Mouse (Mus musculus) heart, postnatal 14 days (tissue): ENCODE results near the gene Gm20388. TPM values are rescaled to one million over a fixed set of nuclear protein-coding genes. Genes with fewer than 3 reads are reported as not detected.

Experiments used
- DNase-seq, 2 experiments: peaks; one replicate each; pipeline ENCODE4 v3.0.0; 2021 to 2022
- intact Hi-C: fragments of 180-260 bp; cut with DNase I; formaldehyde crosslinking; loops from one replicate; pipeline ENCODE4 v1.15.1; 2025
- total RNA-seq, 2 experiments: library from RNA; stranded (reverse); gene quantifications; 2 replicates each; pipeline ENCODE4 v1.2.3; 2021

Gm20388 gene
- total RNA-seq, 2 experiments from 2014 or later: 0.24 TPM; not detected in 1

DNA sequence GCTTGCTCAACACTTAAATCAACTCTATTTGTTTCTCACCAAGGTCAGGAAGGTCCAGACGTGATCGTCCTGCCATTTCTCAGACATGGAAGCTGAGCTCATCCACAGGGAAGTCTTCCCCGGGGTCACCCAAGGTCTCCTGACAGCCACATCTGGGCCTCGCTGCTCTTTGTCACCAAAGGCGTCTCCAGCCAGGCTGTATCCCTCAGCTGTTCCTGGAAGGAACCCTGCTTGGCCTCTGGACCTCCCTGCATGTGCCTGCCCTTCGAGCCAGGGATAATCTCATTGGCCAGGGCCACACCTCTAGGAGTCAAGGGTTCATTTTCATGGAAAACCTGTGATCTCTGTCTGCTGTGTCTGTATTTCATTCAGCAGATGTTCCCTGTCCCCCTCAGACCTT, 2168.5 kb downstream of the Gm20388 start:
- DNase-seq: peak; percentile 60 to 70
- intact Hi-C loops: no loop called here

DNA sequence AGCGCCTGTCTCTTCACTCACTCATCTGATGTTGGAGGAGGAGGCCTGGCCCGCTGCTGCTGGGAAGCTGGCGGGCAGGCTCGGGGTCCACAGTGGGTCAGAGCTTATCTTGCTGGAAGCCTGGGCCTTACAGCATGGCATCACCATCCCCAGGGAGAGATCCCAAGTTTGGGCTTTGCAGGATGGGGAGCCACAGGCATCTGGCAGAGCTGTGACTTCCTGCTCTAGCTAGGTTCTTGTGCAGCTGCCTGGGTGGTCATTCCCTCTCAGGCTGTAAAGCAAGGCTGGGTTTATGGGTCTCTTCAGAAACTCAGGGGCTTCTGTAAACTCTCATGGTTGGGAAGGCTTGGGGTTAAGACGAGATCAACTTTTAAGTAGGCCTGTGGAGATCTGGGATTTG, 2169.7 kb downstream of the Gm20388 start:
- DNase-seq: no peak
- intact Hi-C loops: no loop called here

DNA sequence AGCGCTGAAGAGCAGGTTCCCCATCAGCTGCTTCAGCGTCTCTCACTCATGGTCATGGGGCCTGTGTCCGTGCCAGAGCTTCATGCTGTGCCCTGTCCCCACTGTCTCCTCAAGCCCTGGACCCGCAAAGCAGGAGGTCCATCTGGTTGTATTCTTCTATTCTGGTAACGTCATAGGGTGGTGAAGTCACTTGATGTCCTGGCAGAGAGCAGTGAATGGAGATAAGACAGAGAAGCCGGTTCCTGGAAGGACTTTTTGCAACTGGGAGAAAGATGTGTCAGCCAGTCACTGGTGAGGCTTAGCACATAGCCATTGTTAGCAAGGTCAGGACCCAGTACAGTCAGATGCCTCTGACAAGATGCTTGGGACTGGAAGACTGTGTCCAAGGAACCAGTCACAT, 2172.8 kb downstream of the Gm20388 start:
- DNase-seq: peak; percentile 34
- intact Hi-C loops: no loop called here

DNA sequence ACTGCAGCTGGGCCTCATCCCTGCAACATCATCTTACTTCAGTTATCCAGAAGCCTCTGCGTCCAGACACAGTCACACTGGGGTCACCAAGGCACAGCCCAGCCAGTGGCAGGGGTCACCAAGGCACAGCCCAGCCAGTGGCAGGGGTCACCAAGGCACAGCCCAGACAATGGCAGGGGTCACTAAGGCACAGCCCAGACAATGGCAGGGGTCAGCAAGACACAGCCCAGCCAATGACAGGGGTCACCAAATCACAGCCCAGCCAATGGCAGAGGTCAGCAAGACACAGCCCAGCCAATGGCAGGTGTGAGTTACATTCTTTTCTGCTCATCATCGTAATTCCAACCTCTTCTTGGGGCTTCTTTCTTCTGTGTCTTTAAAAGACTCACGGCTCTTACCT, 2173.5 kb downstream of the Gm20388 start:
- intact Hi-C loops: no loop called here
- DNase-seq: no peak

DNA sequence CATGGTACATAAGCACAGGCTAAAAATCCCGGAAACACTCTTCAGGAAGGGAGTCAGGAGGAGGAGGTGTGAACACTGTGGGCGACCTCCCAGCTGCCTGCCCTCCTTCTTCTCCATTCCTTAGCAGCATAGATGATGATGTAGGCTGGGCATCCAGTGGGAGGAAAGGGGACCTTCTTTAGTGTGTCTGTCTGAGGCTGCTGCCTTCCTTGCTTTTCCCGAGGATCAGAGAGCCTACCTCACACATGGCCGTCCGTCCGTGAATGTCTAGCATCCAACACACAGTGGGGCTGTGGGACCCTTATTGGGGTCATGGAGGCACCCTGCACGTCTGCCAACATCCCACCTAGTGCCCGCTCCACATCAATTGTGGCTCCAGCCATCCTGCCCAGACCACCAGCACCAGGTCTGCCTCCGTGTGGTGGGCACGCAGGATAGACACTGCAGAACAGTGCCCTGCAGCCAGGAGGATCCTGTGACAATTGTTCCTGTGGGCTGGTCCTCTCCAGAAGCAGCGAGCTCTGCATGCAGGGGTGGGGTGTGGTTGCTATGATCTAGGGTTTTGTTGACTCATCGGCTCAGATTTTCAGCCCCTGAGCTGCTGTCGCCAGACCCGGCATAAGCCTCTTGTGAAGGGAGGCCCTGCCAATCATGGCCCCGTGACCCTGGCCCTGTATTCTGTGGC, 2174.2 kb downstream of the Gm20388 start:
- intact Hi-C loops: no loop called here
- no peak for DNase-seq

DNA sequence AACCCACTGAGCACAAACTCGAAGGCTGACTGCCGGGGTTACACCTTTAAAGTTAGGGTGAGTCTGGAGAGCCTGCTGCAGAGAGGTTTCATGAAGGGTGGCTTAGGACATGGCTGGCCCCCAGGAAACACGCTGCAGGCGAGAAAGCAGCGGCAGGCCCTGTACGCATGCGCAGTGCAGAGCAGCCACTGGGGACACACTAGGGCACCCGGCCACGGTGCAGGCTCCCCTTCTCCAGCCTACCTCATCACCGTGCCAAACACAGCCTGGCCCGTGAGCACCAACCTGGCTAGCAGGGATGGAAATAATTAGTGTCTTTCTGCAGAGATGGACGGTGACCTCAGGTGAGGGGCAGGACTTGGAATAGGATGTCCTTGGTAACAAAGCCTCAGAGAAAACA, 2175.4 kb downstream of the Gm20388 start:
- intact Hi-C loops: no loop called here
- no peak for DNase-seq

DNA sequence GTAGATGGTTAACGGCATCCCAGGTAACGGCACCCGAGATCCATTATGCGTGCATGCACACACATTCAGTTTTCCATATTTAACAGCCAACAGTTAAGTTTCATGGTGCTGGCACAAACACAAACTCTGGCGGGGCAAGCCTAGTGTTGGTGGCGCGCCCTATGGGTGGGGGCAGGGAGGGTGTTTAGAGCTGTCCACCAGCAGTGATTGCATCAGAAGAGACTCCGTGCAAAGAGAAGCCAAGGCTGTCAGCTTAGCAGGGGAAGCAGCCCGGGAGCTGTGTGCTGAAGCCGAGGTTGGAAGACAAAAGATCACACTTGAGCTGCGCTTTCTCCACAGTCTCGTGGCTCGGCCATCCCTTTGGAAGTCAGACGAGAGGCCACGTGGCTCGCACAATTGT, 2178.0 kb downstream of the Gm20388 start:
- no peak for DNase-seq
- intact Hi-C loops: no loop called here

DNA sequence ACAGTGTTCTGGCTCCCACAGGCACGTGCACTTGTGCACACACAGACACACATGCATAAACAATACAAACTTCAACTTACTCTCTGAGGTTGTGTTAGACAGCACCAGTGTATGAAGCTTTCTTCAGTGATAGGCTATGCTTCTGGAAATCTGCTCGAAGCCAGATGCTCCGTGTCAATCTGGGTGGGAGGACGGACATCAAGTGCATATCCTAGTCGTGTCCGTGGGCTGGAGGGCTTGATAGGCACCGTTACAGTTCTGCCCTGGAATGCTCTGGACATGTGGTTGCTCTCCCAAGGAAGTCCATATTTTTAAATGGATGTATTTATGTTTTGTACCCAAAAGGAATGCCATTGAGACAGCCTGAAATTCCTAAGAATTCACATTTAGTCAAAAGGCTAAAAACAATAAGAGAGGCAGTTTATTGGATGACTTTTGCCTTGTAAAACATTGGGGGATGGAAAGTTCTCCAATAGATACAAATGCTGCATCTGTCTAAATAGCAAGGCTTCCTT, 2178.6 kb downstream of the Gm20388 start:
- intact Hi-C loops: no loop called here
- no peak for DNase-seq

DNA sequence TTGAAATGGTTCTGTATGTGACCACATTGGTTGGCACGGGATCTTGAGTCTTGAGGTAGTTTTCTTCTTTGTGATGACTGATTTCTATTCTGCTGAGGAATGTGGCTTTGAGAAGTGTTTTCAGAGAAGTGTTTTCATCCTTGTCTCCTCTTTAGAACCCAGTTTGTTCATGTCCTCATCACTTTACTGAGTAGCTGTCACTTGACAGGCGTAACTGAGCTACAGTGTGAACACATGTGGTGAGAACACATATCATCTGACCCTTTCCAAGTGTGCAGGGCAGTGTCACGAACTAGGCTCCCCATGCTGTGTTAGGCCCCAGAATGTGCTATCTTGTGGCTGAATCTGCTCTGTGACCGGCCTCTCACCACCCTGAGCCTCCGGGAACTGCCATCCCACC, 2181.8 kb downstream of the Gm20388 start:
- no peak for DNase-seq
- intact Hi-C loops: no loop called here

DNA sequence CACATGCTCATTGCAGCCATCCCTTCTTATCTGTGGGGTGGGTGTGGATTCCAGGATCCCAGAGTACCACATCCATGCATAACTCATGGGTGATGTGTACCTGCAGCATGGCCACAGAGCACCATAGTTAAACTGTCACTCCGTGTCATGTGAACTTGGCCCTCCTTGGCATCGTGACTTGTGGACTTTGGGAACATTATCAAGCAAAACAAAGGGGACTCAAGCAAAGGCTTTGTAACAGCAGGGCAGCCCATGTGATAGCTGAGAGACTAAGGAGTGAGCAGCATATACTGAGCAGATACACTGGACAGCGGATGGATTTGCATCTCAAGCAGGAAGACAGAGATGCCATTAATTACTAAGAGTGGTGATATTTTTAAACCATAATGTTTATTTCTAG, 2188.1 kb downstream of the Gm20388 start:
- DNase-seq: no peak
- intact Hi-C loops: no loop called here

DNA sequence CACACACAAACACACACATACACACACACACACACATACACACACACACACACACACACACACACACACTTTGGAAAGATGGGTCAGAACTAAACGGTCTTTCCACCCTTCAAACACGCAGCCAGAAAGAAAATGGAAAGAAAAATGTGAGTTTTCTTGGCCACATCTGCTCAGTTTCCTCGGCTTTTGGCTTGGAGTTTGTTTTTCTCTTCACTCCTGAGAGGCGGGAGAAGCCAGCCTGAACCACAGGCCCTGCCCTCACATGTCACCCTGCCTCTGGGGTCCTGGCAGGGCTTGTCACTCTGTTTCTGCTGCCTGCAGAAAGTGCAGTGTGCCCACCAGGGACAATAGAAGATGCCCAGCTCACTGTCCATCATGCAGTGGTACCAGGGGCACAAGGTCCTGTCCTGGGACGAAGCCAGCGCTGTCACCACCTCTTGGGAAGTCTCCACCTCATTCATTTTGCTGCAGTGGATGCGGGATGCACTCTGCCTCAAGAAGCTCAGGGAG, 2189.1 kb downstream of the Gm20388 start:
- intact Hi-C loops: no loop called here
- DNase-seq: no peak

DNA sequence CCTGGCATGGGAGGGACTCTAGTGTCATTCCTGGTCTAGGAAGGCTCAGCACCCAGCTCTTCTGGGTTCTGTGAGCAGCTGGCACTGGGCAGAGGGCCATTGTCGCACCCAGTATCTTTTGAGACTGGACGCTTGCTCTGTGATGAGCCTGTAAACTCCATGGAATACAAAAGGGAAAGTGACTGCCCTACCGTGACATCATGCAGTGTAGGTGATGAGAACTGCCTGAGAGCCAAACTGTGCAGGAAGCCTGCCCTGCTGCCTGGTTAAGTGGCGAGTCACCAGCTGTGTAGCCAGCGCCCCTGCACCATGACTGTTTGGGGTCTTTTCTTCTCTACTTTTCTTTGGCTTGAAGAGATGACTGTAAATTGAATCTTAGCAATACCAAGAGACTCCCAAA, 2191.2 kb downstream of the Gm20388 start:
- intact Hi-C loops: no loop called here

DNA sequence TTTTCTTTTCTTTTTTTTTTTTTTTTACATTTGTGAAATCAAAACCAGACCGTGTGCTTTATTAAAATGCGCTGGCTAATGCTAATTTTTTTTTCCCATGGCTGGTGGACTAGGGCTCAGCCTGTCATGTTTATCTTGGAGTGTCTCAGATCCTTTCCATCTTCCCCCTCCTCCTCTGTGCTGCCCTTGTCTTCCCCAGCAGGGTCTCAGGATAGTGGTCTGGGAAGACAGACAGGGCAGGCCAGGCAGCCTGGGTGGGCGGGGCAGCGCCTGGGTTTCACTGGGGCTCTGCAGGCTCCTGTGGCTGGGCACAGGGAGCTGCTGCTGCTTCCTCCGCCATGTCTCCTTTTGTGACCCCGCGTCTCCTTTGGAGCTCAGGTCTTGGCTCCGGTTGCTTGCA, 2191.6 kb downstream of the Gm20388 start:
- DNase-seq: no peak
- intact Hi-C loops: no loop called here

More for the DNA sequence above, 2191.2 kb downstream of the Gm20388 start:
- DNase-seq: no peak

DNA sequence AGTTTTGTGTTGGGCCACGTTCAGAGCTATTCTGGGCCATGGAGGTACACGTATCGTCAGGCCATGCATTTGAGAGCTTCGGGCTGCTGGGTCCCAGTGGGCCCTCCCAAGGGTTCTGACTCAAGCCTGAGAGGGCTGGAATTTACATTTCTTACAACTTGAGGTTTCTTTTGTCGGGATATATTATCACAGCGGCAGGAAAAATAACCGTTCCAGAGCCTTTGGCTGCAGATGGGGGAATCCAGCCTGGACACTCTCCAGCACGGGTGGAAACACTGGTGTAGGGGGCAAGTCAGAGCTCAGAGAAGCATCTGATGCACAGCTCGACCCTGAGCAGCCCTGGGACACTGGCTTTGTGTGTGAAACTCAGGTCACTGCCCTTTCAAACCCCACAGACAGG, 2192.6 kb downstream of the Gm20388 start:
- intact Hi-C loops: no loop called here
- DNase-seq: no peak

DNA sequence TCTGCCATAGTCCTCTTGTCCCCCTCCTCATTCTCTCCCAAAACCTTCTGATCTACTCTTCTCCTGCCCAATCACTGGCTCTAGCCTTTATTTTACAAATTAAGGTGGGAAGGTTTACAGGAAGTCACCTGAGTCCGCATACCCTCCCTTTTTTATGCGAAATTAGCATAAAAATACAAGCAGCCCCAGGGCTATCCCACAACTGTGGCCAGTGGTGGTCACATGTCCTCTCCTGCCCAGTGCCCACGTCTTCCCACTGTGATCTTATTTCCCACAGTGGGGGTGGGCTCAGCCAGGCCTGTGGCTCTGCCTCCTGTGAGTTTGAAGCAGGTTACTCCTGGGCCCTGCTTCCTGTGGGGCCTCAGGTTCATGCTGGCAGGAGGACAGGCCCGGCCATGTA, 2194.0 kb downstream of the Gm20388 start:
- DNase-seq: no peak
- intact Hi-C loops: no loop called here

DNA sequence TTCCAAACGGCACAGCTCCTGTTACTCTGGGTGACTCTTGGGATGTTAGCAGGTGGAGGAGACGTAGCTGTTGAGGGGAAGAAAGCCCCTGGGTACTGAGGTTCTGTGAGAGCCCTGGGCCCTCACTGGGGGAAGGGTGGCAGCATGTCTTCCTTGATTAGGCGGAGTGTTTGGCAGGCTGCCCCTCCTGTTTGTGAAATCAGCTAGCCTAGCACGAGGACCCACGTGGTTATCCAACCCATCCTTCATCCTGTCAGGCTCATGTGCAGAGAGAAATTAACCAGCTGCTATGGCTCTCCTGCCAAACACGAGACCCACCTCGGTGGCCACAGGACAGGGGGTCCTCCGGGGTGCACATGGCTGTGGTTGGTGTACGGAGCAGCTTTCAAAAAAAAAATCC, 2195.6 kb downstream of the Gm20388 start:
- intact Hi-C loops: no loop called here
- DNase-seq: peak; percentile 79 to 84

DNA sequence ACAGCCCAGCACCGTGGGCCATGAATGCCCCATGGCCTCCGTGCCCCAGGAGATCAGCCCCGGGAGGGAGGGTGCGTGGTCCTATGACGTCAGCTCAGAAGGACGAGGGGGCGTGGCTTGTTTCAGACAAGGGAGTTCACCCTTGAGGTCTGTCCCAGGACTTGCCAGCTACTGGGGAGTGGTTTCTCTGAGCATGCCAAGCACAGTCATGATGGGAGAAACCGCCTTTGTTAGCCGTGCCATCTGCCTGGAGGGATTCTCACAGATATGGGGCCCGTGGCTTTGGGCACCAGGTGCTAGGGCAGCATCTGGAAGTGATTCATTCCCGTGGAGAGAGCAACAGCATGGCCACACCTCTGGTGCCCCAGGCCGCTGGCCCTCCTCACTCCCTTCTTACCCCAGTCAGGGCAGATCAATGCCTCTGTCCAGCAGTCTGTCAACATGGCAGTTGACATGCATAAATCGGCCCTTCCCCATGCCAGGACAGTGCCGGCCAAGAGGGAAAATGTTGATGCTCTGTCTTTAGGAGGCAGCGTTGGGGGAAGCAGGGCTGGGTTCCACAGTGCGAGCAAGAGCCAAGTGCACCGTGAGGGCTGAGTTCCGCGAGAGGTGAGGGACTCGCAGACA, 2199.7 kb downstream of the Gm20388 start:
- peak in 1 of 2 experiments; percentile 22 for DNase-seq
- intact Hi-C loops: no loop called here

DNA sequence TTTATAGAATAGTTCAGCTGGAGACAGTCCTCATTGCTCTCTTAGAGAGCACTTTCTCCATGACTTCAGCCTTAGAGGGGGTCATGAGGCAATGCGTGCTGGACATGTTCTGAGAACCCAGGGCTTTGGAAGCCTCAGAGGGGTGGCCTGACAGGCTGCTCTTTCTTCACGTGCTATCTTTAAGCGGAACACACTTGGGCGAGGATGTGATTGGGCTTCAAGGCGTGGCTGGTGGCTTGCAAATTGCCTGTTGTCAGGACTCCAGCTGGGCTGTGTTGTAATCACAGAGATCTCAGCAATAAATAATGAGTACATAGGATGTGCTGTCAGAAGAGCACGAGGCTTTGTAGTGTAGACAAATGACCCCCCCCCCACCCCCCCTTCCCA, 2200.2 kb downstream of the Gm20388 start:
- intact Hi-C loops: no loop called here
- no peak for DNase-seq

DNA sequence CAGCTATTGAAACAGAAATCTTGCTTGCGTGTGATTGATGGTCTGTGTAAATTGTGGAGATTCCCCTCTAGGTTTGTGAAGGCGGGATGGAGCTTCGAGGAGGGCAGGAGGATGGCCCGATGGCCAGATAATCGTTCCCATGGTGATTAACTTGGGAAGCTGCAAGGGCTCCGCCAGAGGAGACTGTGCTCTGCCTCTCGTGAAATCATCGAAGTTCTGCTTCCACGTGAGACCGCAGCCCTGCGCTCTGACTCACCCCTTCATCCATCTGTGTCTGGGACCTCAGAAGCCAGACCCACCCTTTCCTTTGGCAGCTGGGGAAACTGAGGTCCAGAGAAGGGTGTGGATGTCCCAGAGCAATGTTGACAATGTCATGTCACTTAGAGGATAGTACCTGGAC, 2201.1 kb downstream of the Gm20388 start:
- intact Hi-C loops: no loop called here
- no peak for DNase-seq

DNA sequence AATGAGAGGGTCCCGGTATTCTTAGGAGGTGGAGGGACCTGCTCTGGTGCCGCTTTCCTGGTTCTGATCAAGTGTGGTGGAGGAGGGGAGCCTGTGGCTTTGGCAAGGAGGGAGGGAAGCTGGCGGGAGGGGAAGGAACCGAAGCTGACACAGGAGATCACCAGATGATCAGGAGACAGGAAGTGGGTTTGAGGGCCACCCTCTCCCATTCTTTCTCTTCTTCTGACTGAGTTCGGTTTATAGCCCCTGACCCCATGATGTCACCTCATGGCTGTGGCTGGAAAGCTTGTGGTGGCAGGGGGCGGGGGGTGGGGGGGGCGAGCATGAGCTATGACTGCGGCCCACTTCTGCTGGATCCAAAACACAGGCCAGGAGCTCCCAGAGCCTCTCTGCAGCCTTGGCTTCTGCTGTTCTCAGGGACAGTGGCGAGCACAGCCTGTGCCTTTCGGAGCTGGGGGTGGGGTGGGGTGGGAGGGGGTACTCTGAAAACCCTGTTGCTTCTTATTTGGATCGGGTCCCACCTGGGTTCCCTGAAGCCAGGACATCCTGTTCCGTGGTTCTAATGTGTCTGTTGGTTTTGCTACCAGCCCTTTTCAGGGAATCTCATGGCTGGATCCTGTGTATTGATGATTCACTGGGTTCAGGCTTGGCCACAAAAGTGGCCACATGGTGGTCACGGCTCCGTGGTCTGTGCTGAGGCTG, 2201.8 kb downstream of the Gm20388 start:
- no peak for DNase-seq
- intact Hi-C loops: no loop called here

DNA sequence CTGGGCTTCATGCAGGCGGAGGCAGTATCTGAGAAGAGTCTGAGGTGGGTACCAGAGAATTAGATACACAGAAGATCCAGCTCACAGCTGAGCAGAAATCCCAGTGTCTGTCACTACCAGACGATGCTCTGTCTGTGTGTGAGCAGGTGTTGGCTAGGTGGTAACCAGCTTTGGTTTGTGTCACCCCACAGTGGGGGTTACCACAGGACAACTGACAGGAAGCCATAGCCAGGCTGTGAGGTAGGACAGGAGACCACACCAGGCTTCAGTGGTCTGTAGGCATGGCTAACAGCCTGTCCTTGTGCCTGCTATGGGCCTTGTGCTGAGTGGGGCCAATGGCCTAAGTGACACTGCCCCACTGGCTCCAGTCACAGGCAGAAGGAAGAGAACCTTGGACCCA, 2204.2 kb downstream of the Gm20388 start:
- intact Hi-C loops: no loop called here

More for the DNA sequence above, 2204.2 kb downstream of the Gm20388 start:
- DNase-seq: no peak
